Mouse (Mus musculus): ENCODE measurements around the gene Kazn. TPM values are rescaled to one million over a fixed set of nuclear protein-coding genes. Genes with fewer than 3 reads are reported as not detected.

Gene Kazn
- polyA plus RNA-seq, 1 experiment from 2014 or later = 15.5 TPM

DNA sequence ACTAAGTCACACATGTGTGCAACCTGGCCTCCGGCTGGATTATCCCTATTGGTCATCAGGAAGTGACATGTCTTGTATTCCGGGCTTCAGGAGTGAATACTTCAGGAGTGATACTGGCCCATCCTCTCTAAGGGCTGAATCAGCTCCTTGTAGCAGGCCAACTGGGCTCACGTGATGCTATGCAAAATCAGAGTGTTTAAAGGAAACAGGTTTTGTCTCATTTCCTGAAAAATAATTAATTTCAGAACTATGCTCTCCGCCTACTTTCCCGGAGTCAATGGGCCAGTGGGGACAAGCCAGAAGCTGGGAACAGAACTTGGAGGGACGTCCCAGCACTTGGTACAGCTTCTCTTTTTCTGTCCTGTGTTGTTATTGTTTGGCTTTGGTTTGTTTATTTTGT is 150.4 kb downstream of the Kazn start:
- Histone ChIP-seq H3K27ac (ENCODE audit: low read length) (no peak overlapping the region), H3K9me3 (ENCODE audit: low read length) (no peaks in the 10 kb centered on the region), H3K4me1 (ENCODE audit: insufficient read depth, low read length) (no peaks in the 10 kb centered on the region; the same call in 1 of the 2 replicates), H3K4me2 (replicated peaks; ENCODE audit: low read depth, low read length) (no peak overlapping the region), H3K27me3 (ENCODE audit: insufficient read depth, low read length) (no peaks in the 10 kb centered on the region), H3K36me3 (ENCODE audit: insufficient read depth, low read length) (no peaks in the 10 kb centered on the region), H3K9ac (replicated peaks; ENCODE audit: low read length) (no peak overlapping the region), H3K4me3 (ENCODE audit: low read length) (no peak overlapping the region)
- 55% methylated on average over 6 of the region's 6 CpGs for WGBS
- no peak for ATAC-seq (ENCODE audit: low FRiP score, low TSS enrichment)

DNA sequence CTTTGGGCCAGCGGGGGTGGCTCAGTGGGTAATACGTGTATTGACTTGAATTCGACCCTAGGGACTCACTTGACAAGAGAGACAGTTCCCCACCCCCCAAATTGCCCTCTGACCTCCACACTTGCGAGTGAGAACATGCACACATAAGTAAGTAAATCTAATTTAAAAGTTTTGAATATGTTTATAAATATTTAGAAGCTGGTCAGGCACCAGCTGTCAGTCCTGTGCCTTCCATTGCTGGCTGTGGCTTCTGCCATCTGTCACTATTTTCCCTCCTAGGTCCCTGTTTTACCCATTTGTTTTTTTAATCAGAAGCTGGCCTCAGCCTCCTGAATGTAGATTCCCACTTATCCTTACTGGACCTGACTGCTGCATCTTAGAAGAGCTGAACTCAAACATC is 150.8 kb downstream of the Kazn start:
- 69% methylated on average over 4 of the region's 4 CpGs for WGBS
- no peak overlapping the region for H3K4me2 ChIP-seq (replicated peaks; ENCODE audit: low read depth, low read length)
- ATAC-seq (ENCODE audit: low FRiP score, low TSS enrichment) = no peak
- no peak overlapping the region for H3K4me3 ChIP-seq (ENCODE audit: low read length)
- H3K9me3 ChIP-seq (ENCODE audit: low read length) = no peaks in the 10 kb centered on the region
- no peaks in the 10 kb centered on the region for H3K36me3 ChIP-seq (ENCODE audit: insufficient read depth, low read length)
- peaks cover 2% of the 10 kb centered on the region for H3K4me1 ChIP-seq (ENCODE audit: insufficient read depth, low read length)
- no peak overlapping the region for H3K27ac ChIP-seq (ENCODE audit: low read length)
- H3K9ac ChIP-seq (replicated peaks; ENCODE audit: low read length) = no peak overlapping the region
- no peaks in the 10 kb centered on the region for H3K27me3 ChIP-seq (ENCODE audit: insufficient read depth, low read length)

DNA sequence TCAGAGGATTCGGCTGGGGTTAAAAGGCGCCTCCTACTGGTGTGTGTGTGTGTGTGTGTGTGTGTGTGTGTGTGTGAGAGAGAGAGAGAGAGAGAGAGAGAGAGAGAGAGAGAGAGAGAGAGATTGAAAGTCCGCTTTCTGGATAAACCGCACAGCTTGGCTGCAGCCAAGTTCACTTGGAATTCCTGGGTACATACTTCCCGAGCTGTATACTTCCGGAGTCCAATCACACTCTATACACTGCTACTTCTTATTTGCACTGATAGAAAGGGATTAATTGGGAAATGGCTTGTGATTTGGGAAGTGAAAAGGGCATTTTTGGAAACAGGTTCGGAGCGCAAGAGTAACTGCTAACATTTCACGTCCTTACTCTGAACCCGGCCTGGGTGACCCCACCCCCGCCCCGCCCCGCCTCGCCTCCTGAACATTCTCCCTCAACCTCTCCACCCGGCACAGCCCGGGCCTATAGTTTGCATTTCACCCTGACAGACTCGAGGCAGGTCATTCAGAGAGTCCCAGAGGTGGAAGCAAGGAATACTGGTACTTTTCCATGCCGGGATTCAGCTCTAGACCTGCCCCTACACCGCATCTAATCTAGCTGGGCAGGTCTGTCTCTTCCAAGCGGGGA is 154.2 kb downstream of the Kazn start:
- no peaks in the 10 kb centered on the region for H3K27me3 ChIP-seq (ENCODE audit: insufficient read depth, low read length)
- peak overlapping the region; percentile 93 for H3K27ac ChIP-seq (ENCODE audit: low read length)
- H3K4me2 ChIP-seq (replicated peaks; ENCODE audit: low read depth, low read length) = peak overlapping the region; percentile 96
- H3K4me1 ChIP-seq (ENCODE audit: insufficient read depth, low read length) = peaks cover 25% of the 10 kb centered on the region
- no peaks in the 10 kb centered on the region for H3K9me3 ChIP-seq (ENCODE audit: low read length)
- 7% methylated on average over 20 of the region's 20 CpGs for WGBS
- peak overlapping the region; percentile 79 for H3K4me3 ChIP-seq (ENCODE audit: low read length)
- no peaks in the 10 kb centered on the region for H3K36me3 ChIP-seq (ENCODE audit: insufficient read depth, low read length)
- 0 out of 2 replicates have a peak, but pooled peaks have one; percentile 7 for ATAC-seq (ENCODE audit: low FRiP score, low TSS enrichment)
- H3K9ac ChIP-seq (replicated peaks; ENCODE audit: low read length) = peak overlapping the region; percentile 85

DNA sequence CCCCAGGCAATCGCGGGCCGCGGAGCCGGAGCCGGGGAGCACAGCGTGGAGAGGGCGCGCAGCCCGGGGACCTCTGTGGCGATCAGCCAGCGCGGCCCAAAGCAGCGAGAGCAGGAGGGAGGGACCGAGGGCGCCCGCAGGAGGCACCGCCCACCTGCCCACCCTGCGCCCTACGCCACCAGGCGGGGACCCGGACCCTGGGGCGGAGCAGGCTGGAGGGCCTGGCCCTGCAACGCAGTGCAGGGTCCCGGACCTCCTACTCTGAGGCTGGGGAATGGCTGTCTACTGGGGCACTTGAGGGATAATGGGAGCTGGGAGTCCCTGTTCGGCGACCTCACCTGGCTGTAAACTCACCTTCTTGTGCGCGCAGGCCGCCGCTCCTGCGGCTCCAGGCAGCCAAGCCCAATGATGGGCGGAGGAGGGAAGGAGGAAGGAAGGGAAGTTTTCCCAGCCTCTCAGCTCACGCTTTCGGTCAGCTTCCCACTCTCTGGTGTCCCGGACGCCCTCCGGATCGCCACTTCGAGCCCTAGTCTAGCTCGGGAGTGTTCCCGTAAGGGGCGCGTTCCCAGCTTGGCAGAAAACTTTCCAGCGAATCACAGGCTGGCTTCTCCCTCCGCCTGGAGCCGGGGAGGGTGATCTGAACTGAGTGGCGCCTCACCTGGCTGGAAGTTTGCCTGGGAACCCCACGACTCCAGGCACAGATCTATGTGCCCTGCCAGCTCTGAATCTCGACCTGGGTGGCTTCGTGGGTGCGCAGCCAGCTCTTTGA is 154.9 kb downstream of the Kazn start, which contains the start of gene Tmem51:
Gene Tmem51 (minus strand): TSS at position 174 of the 769 bp plus-strand sequence.
- H3K4me3 ChIP-seq (ENCODE audit: low read length) = peak within 1 kb of the TSS; percentile 79
- H3K9ac ChIP-seq (replicated peaks; ENCODE audit: low read length) = peak within 1 kb of the TSS; percentile 85
- H3K27me3 ChIP-seq (ENCODE audit: insufficient read depth, low read length) = no peaks in the 10 kb centered on the region
- H3K4me2 ChIP-seq (replicated peaks; ENCODE audit: low read depth, low read length) = peak within 1 kb of the TSS; percentile 96
- H3K27ac ChIP-seq (ENCODE audit: low read length) = peak within 1 kb of the TSS; percentile 93
- no peaks in the 10 kb centered on the region for H3K36me3 ChIP-seq (ENCODE audit: insufficient read depth, low read length)
- H3K9me3 ChIP-seq (ENCODE audit: low read length) = no peaks in the 10 kb centered on the region
- peak; percentile 92 for ATAC-seq (ENCODE audit: low FRiP score, low TSS enrichment)
- H3K4me1 ChIP-seq (ENCODE audit: insufficient read depth, low read length) = peaks cover 25% of the 10 kb centered on the region
- WGBS = 0% methylated on average over 51 of the region's 52 CpGs

DNA sequence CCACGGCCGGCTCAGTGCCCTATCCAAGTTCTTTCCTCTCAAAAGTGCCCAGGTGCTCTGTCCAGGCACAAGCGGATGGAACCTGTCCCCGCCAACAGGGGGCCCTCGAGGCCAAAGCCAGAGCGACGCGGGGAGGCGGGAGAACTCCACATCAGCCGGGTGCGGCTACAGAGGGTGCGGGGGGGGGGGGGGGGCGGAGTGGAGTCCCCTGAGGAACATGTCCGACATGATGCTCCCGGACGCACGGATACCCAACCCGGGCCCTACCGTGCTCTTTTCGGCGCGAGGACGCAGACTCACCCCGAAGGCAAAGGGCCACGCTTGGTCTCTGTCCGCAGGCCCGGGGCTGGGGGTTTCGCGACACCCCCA is 155.5 kb downstream of the Kazn start:
- H3K4me3 ChIP-seq (ENCODE audit: low read length) = peak overlapping the region; percentile 79
- no peaks in the 10 kb centered on the region for H3K36me3 ChIP-seq (ENCODE audit: insufficient read depth, low read length)
- peaks cover 25% of the 10 kb centered on the region for H3K4me1 ChIP-seq (ENCODE audit: insufficient read depth, low read length)
- peak overlapping the region; percentile 96 for H3K4me2 ChIP-seq (replicated peaks; ENCODE audit: low read depth, low read length)
- ATAC-seq (ENCODE audit: low FRiP score, low TSS enrichment) = peak; percentile 75
- 0% methylated on average over 22 of the region's 29 CpGs for whole genome bisulfite sequencing
- no peaks in the 10 kb centered on the region for H3K27me3 ChIP-seq (ENCODE audit: insufficient read depth, low read length)
- peak overlapping the region; percentile 93 for H3K27ac ChIP-seq (ENCODE audit: low read length)
- H3K9ac ChIP-seq (replicated peaks; ENCODE audit: low read length) = peak overlapping the region; percentile 85
- H3K9me3 ChIP-seq (ENCODE audit: low read length) = no peaks in the 10 kb centered on the region

DNA sequence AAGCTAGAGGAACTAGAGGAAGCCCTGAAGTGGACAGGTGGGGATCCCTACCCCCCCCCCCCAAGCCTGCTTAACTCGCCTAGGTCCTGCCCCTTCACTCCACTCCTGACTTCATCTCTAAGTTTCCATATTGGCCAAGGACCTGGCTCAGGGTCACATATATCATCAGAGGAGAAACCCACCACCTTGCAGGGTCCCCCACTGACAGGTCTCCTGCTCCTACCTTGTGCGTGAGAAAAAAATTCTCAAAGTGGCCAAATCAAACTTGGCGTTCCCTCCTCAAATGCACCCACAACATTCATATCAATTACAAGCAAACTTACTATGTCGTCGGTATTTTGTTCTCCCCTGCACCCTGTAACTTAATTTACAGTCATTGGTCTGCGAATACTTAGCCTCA is 156.0 kb downstream of the Kazn start:
- Histone ChIP-seq H3K4me1 (ENCODE audit: insufficient read depth, low read length) (peaks cover 30% of the 10 kb centered on the region), H3K9me3 (ENCODE audit: low read length) (no peaks in the 10 kb centered on the region), H3K36me3 (ENCODE audit: insufficient read depth, low read length) (no peaks in the 10 kb centered on the region), H3K4me2 (replicated peaks; ENCODE audit: low read depth, low read length) (peak overlapping the region; percentile 96), H3K27ac (ENCODE audit: low read length) (no peak overlapping the region; the same call in 1 of the 2 replicates), H3K9ac (replicated peaks; ENCODE audit: low read length) (peak overlapping the region; percentile 85), H3K4me3 (ENCODE audit: low read length) (peak overlapping the region; percentile 79), H3K27me3 (ENCODE audit: insufficient read depth, low read length) (no peaks in the 10 kb centered on the region)
- no peak for ATAC-seq (ENCODE audit: low FRiP score, low TSS enrichment)
- WGBS = 48% methylated on average over 6 of the region's 6 CpGs

DNA sequence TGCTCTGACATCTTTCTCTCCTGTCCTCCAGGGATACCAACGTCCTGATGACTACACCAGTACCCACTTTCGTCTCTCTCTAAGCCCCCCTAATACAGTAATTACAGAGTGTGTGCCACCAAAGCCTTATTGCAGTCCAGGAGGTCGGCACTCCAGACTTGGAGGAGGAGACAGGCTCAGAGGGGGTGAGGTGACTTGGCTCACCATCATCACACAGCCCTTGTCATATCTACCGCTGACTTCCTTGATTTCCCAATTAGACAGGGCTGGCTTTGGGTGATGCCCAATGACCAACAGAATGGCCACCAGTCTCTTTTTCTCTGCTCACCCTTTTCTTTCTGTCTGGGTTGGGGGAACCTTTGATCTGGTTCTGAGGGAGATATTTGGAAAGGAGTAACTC is 156.5 kb downstream of the Kazn start:
- Histone ChIP-seq H3K36me3 (ENCODE audit: insufficient read depth, low read length) (no peaks in the 10 kb centered on the region), H3K27ac (ENCODE audit: low read length) (no peak overlapping the region), H3K4me1 (ENCODE audit: insufficient read depth, low read length) (peaks cover 35% of the 10 kb centered on the region), H3K9me3 (ENCODE audit: low read length) (no peaks in the 10 kb centered on the region), H3K27me3 (ENCODE audit: insufficient read depth, low read length) (no peaks in the 10 kb centered on the region), H3K4me2 (replicated peaks; ENCODE audit: low read depth, low read length) (peak overlapping the region; percentile 96), H3K4me3 (ENCODE audit: low read length) (peak overlapping the region; percentile 79; the same call in 1 of the 2 replicates), H3K9ac (replicated peaks; ENCODE audit: low read length) (no peak overlapping the region)
- ATAC-seq (ENCODE audit: low FRiP score, low TSS enrichment) = no peak
- whole genome bisulfite sequencing = 71% methylated on average over 4 of the region's 4 CpGs

DNA sequence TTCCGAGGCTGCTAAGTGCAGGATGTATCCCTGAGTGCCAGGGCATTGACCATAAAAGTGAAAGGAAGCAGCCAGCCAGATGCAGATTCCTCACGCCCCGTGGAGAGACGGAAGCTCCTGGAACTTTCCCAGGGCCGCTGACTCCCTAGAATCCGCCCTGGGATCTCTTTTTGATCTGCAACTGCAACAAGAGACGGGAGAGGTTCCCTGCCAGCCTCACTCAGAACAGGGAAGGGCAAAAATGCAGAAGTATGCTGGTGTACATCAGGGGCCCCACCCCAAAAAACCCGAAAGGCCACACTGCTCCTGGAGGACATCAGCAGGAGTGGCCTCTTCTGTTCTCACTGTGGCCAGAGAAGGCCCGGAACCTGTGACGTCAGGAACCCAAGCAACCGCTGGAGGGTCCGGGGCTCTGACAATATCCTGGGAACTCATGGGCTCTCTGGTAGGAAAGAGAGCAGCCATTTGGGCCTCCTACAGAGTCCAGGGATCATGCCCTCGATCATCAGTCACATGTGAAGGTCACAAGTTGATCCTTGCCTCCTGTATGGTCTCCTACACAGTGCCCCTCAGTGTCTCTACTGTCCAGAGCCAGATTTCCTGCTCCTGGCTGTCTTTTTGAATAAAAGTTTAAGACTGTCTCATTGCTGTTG is 157.4 kb downstream of the Kazn start:
- no peaks in the 10 kb centered on the region for H3K27me3 ChIP-seq (ENCODE audit: insufficient read depth, low read length)
- peak overlapping the region; percentile 96; the same call in 1 of the 2 replicates for H3K4me2 ChIP-seq (replicated peaks; ENCODE audit: low read depth, low read length)
- no peaks in the 10 kb centered on the region for H3K9me3 ChIP-seq (ENCODE audit: low read length)
- H3K4me3 ChIP-seq (ENCODE audit: low read length) = no peak overlapping the region
- H3K4me1 ChIP-seq (ENCODE audit: insufficient read depth, low read length) = peaks cover 44% of the 10 kb centered on the region
- ATAC-seq (ENCODE audit: low FRiP score, low TSS enrichment) = no peak
- no peaks in the 10 kb centered on the region for H3K36me3 ChIP-seq (ENCODE audit: insufficient read depth, low read length)
- H3K9ac ChIP-seq (replicated peaks; ENCODE audit: low read length) = peak overlapping the region; percentile 1
- 33% methylated on average over 13 of the region's 13 CpGs for WGBS
- peak overlapping the region; percentile 5; the same call in 1 of the 2 replicates for H3K27ac ChIP-seq (ENCODE audit: low read length)

DNA sequence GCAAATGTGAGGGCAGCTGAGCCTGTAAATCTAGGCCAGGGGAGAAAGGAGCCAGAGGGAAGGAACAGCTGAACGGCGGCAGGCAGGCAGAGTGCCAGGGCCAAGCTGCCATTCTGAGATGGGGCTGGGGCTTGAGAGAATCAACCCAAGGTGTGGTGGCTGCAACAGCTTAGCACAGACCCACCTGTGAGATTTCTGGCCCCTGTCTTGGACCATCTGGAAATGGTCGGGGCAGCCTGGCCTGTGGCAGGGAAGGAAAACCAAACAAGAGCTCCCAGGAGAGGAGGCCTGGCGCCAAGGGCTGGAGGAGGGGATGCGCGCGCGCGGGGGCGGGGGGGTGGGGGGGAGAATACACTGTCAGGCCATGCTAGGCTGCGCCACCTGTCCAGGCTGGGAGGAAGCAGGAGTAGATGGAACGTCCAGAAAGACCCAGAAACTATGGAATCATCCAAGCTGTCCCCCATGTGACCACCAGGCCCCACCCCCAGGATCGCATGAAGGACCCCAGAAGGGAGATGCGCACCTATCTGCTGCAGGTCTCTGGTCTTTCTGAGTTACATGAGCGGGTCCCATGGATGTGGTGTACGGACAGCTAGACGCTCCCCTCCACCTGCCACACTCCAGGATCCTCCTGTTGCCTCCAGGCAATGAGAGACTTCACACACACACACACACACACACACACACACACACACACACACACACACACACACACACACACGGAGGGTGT is 158.1 kb downstream of the Kazn start:
- Histone ChIP-seq H3K27me3 (ENCODE audit: insufficient read depth, low read length) (no peaks in the 10 kb centered on the region), H3K4me3 (ENCODE audit: low read length) (no peak overlapping the region), H3K27ac (ENCODE audit: low read length) (no peak overlapping the region), H3K4me2 (replicated peaks; ENCODE audit: low read depth, low read length) (peak overlapping the region; percentile 96; the same call in 1 of the 2 replicates), H3K9me3 (ENCODE audit: low read length) (no peaks in the 10 kb centered on the region), H3K9ac (replicated peaks; ENCODE audit: low read length) (no peak overlapping the region; the same call in 1 of the 2 replicates), H3K36me3 (ENCODE audit: insufficient read depth, low read length) (no peaks in the 10 kb centered on the region), H3K4me1 (ENCODE audit: insufficient read depth, low read length) (peaks cover 44% of the 10 kb centered on the region)
- no peak for ATAC-seq (ENCODE audit: low FRiP score, low TSS enrichment)
- 42% methylated on average over 18 of the region's 18 CpGs for WGBS

Data from kidney, embryonic 16.5 days (tissue).